Mouse (Mus musculus): ENCODE data around the gene Dhx29. TPM values are rescaled to one million over a fixed set of nuclear protein-coding genes. Genes with fewer than 3 reads are reported as not detected.
A peak's percentile ranks its signal among the peaks of the same experiment; 100 is the strongest.

The Dhx29 gene
- polyA plus RNA-seq, 1 experiment: 7.0 TPM

GRCm38 (mm10) chr13:112945900-112946299 lies 18.6 kb downstream of the Dhx29 start:
- H3K4me1 ChIP-seq (ENCODE audit: control insufficient read depth, insufficient read depth, low read length): no peaks in the 10 kb centered on the region
- no peaks in the 10 kb centered on the region; the same call in none of the 2 replicates for H3K36me3 ChIP-seq (ENCODE audit: control insufficient read depth, insufficient read depth, low read length)
- H3K27ac ChIP-seq (ENCODE audit: control insufficient read depth, insufficient read depth, low read depth, low read length): no peak overlapping the region
- H3K4me3 ChIP-seq (ENCODE audit: control insufficient read depth, low read depth, low read length): no peak overlapping the region
- TF ChIP-seq CTCF (IDR thresholded peaks at IDR 0.05; ENCODE audit: control insufficient read depth, insufficient read depth, insufficient replicate concordance, low read depth, low read length) (no peak), POLR2A (IDR thresholded peaks at IDR 0.05; ENCODE audit: control insufficient read depth, low read depth, low read length) (no peak)
- no peaks in the 10 kb centered on the region for H3K27me3 ChIP-seq (ENCODE audit: control insufficient read depth, insufficient read depth, low read length)

GRCm38 (mm10) chr13:112954067-112954466 lies 26.8 kb downstream of the Dhx29 start:
- no peak overlapping the region for H3K27ac ChIP-seq (ENCODE audit: control insufficient read depth, insufficient read depth, low read depth, low read length)
- peaks cover 5% of the 10 kb centered on the region for H3K36me3 ChIP-seq (ENCODE audit: control insufficient read depth, insufficient read depth, low read length)
- H3K4me1 ChIP-seq (ENCODE audit: control insufficient read depth, insufficient read depth, low read length): no peaks in the 10 kb centered on the region
- H3K27me3 ChIP-seq (ENCODE audit: control insufficient read depth, insufficient read depth, low read length): no peaks in the 10 kb centered on the region
- no peak overlapping the region for H3K4me3 ChIP-seq (ENCODE audit: control insufficient read depth, low read depth, low read length)
- TF ChIP-seq POLR2A (IDR thresholded peaks at IDR 0.05; ENCODE audit: control insufficient read depth, low read depth, low read length) (no peak), CTCF (IDR thresholded peaks at IDR 0.05; ENCODE audit: control insufficient read depth, insufficient read depth, insufficient replicate concordance, low read depth, low read length) (no peak)

GRCm38 (mm10) chr13:112963081-112963480 lies 35.8 kb downstream of the Dhx29 start:
- Histone ChIP-seq H3K27ac (ENCODE audit: control insufficient read depth, insufficient read depth, low read depth, low read length) (no peak overlapping the region), H3K27me3 (ENCODE audit: control insufficient read depth, insufficient read depth, low read length) (no peaks in the 10 kb centered on the region), H3K4me3 (ENCODE audit: control insufficient read depth, low read depth, low read length) (no peak overlapping the region), H3K36me3 (ENCODE audit: control insufficient read depth, insufficient read depth, low read length) (peaks cover 4% of the 10 kb centered on the region), H3K4me1 (ENCODE audit: control insufficient read depth, insufficient read depth, low read length) (no peaks in the 10 kb centered on the region)
- TF ChIP-seq POLR2A (IDR thresholded peaks at IDR 0.05; ENCODE audit: control insufficient read depth, low read depth, low read length) (no peak), CTCF (IDR thresholded peaks at IDR 0.05; ENCODE audit: control insufficient read depth, insufficient read depth, insufficient replicate concordance, low read depth, low read length) (no peak)

GRCm38 (mm10) chr13:112964421-112964820 lies 37.2 kb downstream of the Dhx29 start:
- Histone ChIP-seq H3K4me1 (ENCODE audit: control insufficient read depth, insufficient read depth, low read length) (no peaks in the 10 kb centered on the region), H3K36me3 (ENCODE audit: control insufficient read depth, insufficient read depth, low read length) (peaks cover 4% of the 10 kb centered on the region), H3K4me3 (ENCODE audit: control insufficient read depth, low read depth, low read length) (no peak overlapping the region), H3K27ac (ENCODE audit: control insufficient read depth, insufficient read depth, low read depth, low read length) (no peak overlapping the region), H3K27me3 (ENCODE audit: control insufficient read depth, insufficient read depth, low read length) (no peaks in the 10 kb centered on the region)
- TF ChIP-seq CTCF (IDR thresholded peaks at IDR 0.05; ENCODE audit: control insufficient read depth, insufficient read depth, insufficient replicate concordance, low read depth, low read length) (no peak), POLR2A (IDR thresholded peaks at IDR 0.05; ENCODE audit: control insufficient read depth, low read depth, low read length) (no peak)

GRCm38 (mm10) chr13:112967267-112967666 lies 40.0 kb downstream of the Dhx29 start:
- TF ChIP-seq CTCF (IDR thresholded peaks at IDR 0.05; ENCODE audit: control insufficient read depth, insufficient read depth, insufficient replicate concordance, low read depth, low read length) (no peak), POLR2A (IDR thresholded peaks at IDR 0.05; ENCODE audit: control insufficient read depth, low read depth, low read length) (no peak)
- H3K4me3 ChIP-seq (ENCODE audit: control insufficient read depth, low read depth, low read length): no peak overlapping the region
- H3K27me3 ChIP-seq (ENCODE audit: control insufficient read depth, insufficient read depth, low read length): no peaks in the 10 kb centered on the region
- H3K4me1 ChIP-seq (ENCODE audit: control insufficient read depth, insufficient read depth, low read length): no peaks in the 10 kb centered on the region
- peaks cover 4% of the 10 kb centered on the region for H3K36me3 ChIP-seq (ENCODE audit: control insufficient read depth, insufficient read depth, low read length)
- H3K27ac ChIP-seq (ENCODE audit: control insufficient read depth, insufficient read depth, low read depth, low read length): no peak overlapping the region

GRCm38 (mm10) chr13:112976720-112977119 lies 49.5 kb downstream of the Dhx29 start:
- TF ChIP-seq POLR2A (IDR thresholded peaks at IDR 0.05; ENCODE audit: control insufficient read depth, low read depth, low read length) (no peak), CTCF (IDR thresholded peaks at IDR 0.05; ENCODE audit: control insufficient read depth, insufficient read depth, insufficient replicate concordance, low read depth, low read length) (no peak)
- H3K27ac ChIP-seq (ENCODE audit: control insufficient read depth, insufficient read depth, low read depth, low read length): no peak overlapping the region
- no peaks in the 10 kb centered on the region for H3K36me3 ChIP-seq (ENCODE audit: control insufficient read depth, insufficient read depth, low read length)
- peaks cover 3% of the 10 kb centered on the region; the same call in 1 of the 2 replicates for H3K4me1 ChIP-seq (ENCODE audit: control insufficient read depth, insufficient read depth, low read length)
- no peak overlapping the region for H3K4me3 ChIP-seq (ENCODE audit: control insufficient read depth, low read depth, low read length)
- no peaks in the 10 kb centered on the region for H3K27me3 ChIP-seq (ENCODE audit: control insufficient read depth, insufficient read depth, low read length)

GRCm38 (mm10) chr13:112985605-112986450 lies 58.6 kb downstream of the Dhx29 start:
- Histone ChIP-seq H3K4me3 (ENCODE audit: control insufficient read depth, low read depth, low read length) (peak overlapping the region; percentile 68), H3K27me3 (ENCODE audit: control insufficient read depth, insufficient read depth, low read length) (no peaks in the 10 kb centered on the region; the same call in 1 of the 2 replicates), H3K27ac (ENCODE audit: control insufficient read depth, insufficient read depth, low read depth, low read length) (no peak overlapping the region), H3K4me1 (ENCODE audit: control insufficient read depth, insufficient read depth, low read length) (peaks cover 33% of the 10 kb centered on the region), H3K36me3 (ENCODE audit: control insufficient read depth, insufficient read depth, low read length) (no peaks in the 10 kb centered on the region)
- TF ChIP-seq POLR2A (IDR thresholded peaks at IDR 0.05; ENCODE audit: control insufficient read depth, low read depth, low read length): no peak
- no peak for TF ChIP-seq CTCF (IDR thresholded peaks at IDR 0.05; ENCODE audit: control insufficient read depth, insufficient read depth, insufficient replicate concordance, low read depth, low read length)
